Mouse (Mus musculus): ENCODE data around the gene Rsph10b. TPM values are rescaled to one million over a fixed set of nuclear protein-coding genes. Genes with fewer than 3 reads are reported as not detected.

The Rsph10b gene
- total and polyA plus RNA-seq, 3 experiments, result 0.30 to 0.47 TPM; not detected in 1

- TF ChIP-seq EP300 (IDR thresholded peaks at IDR 0.05; ENCODE audit: insufficient read depth, low read depth, low read length) (no peak), POLR2A (IDR thresholded peaks at IDR 0.05; ENCODE audit: insufficient read depth, low read depth, low read length) (no peak), CTCF (IDR thresholded peaks at IDR 0.05) (no peak)
- 92% methylated on average over 12 of the region's 12 CpGs for WGBS
- Histone ChIP-seq H3K79me2 (replicated peaks; ENCODE audit: control insufficient read depth, insufficient read depth, low read length) (no peaks in the 10 kb centered on the region), H3K4me1 (ENCODE audit: control insufficient read depth, insufficient read depth, low read length) (no peaks in the 10 kb centered on the region), H3K27me3 (ENCODE audit: control insufficient read depth, insufficient read depth, low read length) (no peaks in the 10 kb centered on the region), H3K27ac (no peak overlapping the region), H3K4me3 (no peak overlapping the region), H3K9ac (ENCODE audit: low read depth, low read length) (no peak overlapping the region), H3K36me3 (ENCODE audit: control insufficient read depth, insufficient read depth, low read length) (no peaks in the 10 kb centered on the region; the same call in 1 of the 2 replicates)
- intact Hi-C loops (cut with DNase I), result no loop called here
- no peak for DNase-seq
Measured at GRCm38 (mm10) chr5:143930656-143931055, 2.2 kb upstream of the Rsph10b start.

DNA sequence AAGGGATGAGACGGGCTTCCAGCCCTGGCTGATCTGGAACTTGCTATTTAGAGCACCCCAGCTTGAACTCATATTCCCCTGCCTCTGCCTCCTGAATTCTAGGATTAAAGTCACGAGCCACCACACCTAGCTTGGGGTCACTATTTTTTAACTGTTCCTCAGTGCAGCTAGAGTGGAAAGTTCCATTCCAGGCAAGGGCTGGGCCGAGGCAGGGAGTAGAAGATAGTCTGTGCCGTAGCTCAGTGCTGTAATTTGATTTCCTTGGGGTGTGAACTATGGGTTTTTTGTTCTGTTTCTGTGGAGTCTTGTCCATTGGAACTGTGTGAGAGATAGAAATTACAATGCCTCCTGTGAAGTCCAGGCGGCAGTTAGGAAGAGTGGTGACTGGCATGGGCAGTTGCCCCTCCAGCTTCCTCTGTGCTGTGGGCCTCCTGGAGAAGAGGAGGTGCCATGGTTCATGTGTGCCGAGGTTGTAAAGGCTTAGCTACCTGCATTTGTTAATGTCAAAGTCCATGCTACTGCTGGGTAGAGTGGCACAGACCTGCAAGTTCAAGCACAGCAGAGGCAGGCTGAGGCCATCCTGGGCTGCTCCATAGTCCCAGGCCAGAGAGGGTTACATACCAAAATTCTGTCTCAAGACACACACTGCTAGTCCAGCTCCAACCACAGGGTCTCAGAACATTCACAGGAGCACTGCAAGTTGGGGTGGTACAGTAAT lies 813 bp upstream of the Rsph10b start:
- 83% methylated on average over 6 of the region's 6 CpGs for WGBS
- H3K27me3 ChIP-seq (ENCODE audit: control insufficient read depth, insufficient read depth, low read length), result no peaks in the 10 kb centered on the region
- no peaks in the 10 kb centered on the region for H3K79me2 ChIP-seq (replicated peaks; ENCODE audit: control insufficient read depth, insufficient read depth, low read length)
- H3K4me3 ChIP-seq, result no peak overlapping the region
- no peak for DNase-seq
- TF ChIP-seq EP300 (IDR thresholded peaks at IDR 0.05; ENCODE audit: insufficient read depth, low read depth, low read length) (no peak), POLR2A (IDR thresholded peaks at IDR 0.05; ENCODE audit: insufficient read depth, low read depth, low read length) (no peak), CTCF (IDR thresholded peaks at IDR 0.05) (no peak)
- H3K4me1 ChIP-seq (ENCODE audit: control insufficient read depth, insufficient read depth, low read length), result no peaks in the 10 kb centered on the region
- no peak overlapping the region for H3K27ac ChIP-seq
- H3K36me3 ChIP-seq (ENCODE audit: control insufficient read depth, insufficient read depth, low read length), result no peaks in the 10 kb centered on the region
- H3K9ac ChIP-seq (ENCODE audit: low read depth, low read length), result no peak overlapping the region
- intact Hi-C loops (cut with DNase I), result no loop called here

DNA sequence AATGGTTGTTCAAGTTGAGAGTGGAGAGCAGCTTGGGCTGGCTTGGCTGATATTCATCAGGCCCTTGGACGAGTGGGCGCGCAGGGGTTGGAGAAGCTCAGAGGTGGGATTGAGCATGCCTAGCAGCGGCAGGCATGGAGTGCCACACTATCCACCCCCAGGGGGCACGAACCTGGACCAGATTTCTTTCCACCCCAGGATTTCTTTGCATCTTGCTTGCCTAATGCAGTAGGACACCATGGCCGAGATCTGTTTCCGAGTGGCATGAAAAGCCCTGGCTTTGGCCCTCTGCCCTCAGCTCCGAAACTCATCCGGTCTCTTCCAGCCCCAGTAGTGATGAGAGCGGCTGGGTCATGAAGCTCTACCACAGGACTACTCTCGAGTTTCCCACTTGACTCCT lies 579 bp downstream of the Rsph10b start:
- H3K27ac ChIP-seq, result no peak overlapping the region
- intact Hi-C loops (cut with DNase I), result no loop called here
- no peak overlapping the region for H3K9ac ChIP-seq (ENCODE audit: low read depth, low read length)
- no peaks in the 10 kb centered on the region for H3K36me3 ChIP-seq (ENCODE audit: control insufficient read depth, insufficient read depth, low read length)
- WGBS, result 89% methylated on average over 11 of the region's 11 CpGs
- H3K27me3 ChIP-seq (ENCODE audit: control insufficient read depth, insufficient read depth, low read length), result no peaks in the 10 kb centered on the region
- no peaks in the 10 kb centered on the region for H3K79me2 ChIP-seq (replicated peaks; ENCODE audit: control insufficient read depth, insufficient read depth, low read length)
- no peak overlapping the region for H3K4me3 ChIP-seq
- DNase-seq, result no peak
- H3K4me1 ChIP-seq (ENCODE audit: control insufficient read depth, insufficient read depth, low read length), result no peaks in the 10 kb centered on the region
- no peak for TF ChIP-seq EP300 (IDR thresholded peaks at IDR 0.05; ENCODE audit: insufficient read depth, low read depth, low read length)
- TF ChIP-seq POLR2A (IDR thresholded peaks at IDR 0.05; ENCODE audit: insufficient read depth, low read depth, low read length), result no peak
- TF ChIP-seq CTCF (IDR thresholded peaks at IDR 0.05), result no peak

DNA sequence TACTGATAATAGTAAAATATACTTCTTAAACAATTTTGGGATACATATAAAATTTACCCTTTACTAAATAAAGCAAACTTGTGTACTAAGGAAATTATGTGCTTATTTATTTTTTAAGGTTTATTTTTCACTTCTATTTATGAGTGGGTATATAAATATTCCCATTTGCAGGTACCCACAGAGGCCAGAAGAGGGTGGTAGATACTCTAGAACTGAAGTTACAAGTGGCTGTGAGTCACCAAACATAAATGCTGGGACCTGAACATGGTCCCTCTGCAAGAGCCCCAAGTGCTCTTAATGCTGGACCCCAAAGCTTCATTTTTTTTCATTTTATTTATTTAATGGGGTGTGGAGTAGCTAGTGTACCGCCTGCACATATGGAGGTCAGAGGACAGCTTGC lies 1.0 kb downstream of the Rsph10b start:
- TF ChIP-seq EP300 (IDR thresholded peaks at IDR 0.05; ENCODE audit: insufficient read depth, low read depth, low read length), result no peak
- TF ChIP-seq CTCF (IDR thresholded peaks at IDR 0.05), result no peak
- no peak for TF ChIP-seq POLR2A (IDR thresholded peaks at IDR 0.05; ENCODE audit: insufficient read depth, low read depth, low read length)
- no peaks in the 10 kb centered on the region for H3K4me1 ChIP-seq (ENCODE audit: control insufficient read depth, insufficient read depth, low read length)
- H3K27me3 ChIP-seq (ENCODE audit: control insufficient read depth, insufficient read depth, low read length), result no peaks in the 10 kb centered on the region
- H3K4me3 ChIP-seq, result no peak overlapping the region
- H3K27ac ChIP-seq, result no peak overlapping the region
- no peaks in the 10 kb centered on the region for H3K36me3 ChIP-seq (ENCODE audit: control insufficient read depth, insufficient read depth, low read length)
- no peak for DNase-seq
- intact Hi-C loops (cut with DNase I), result no loop called here
- H3K9ac ChIP-seq (ENCODE audit: low read depth, low read length), result no peak overlapping the region
- WGBS, result 98% methylated on average over 1 of the region's 1 CpGs
- H3K79me2 ChIP-seq (replicated peaks; ENCODE audit: control insufficient read depth, insufficient read depth, low read length), result no peaks in the 10 kb centered on the region

GRCm38 (mm10) chr5:143936156-143936555 lies 3.3 kb downstream of the Rsph10b start:
- Histone ChIP-seq H3K4me1 (ENCODE audit: control insufficient read depth, insufficient read depth, low read length) (no peaks in the 10 kb centered on the region), H3K79me2 (replicated peaks; ENCODE audit: control insufficient read depth, insufficient read depth, low read length) (no peaks in the 10 kb centered on the region), H3K36me3 (ENCODE audit: control insufficient read depth, insufficient read depth, low read length) (no peaks in the 10 kb centered on the region), H3K9ac (ENCODE audit: low read depth, low read length) (no peak overlapping the region), H3K4me3 (no peak overlapping the region), H3K27me3 (ENCODE audit: control insufficient read depth, insufficient read depth, low read length) (no peaks in the 10 kb centered on the region), H3K27ac (no peak overlapping the region)
- WGBS, result 75% methylated on average over 9 of the region's 9 CpGs
- TF ChIP-seq POLR2A (IDR thresholded peaks at IDR 0.05; ENCODE audit: insufficient read depth, low read depth, low read length) (no peak), EP300 (IDR thresholded peaks at IDR 0.05; ENCODE audit: insufficient read depth, low read depth, low read length) (no peak), CTCF (IDR thresholded peaks at IDR 0.05) (no peak)
- DNase-seq, result no peak
- intact Hi-C loops (cut with DNase I), result no loop called here

GRCm38 (mm10) chr5:143941588-143941987 lies 8.8 kb downstream of the Rsph10b start:
- no peak overlapping the region for H3K9ac ChIP-seq (ENCODE audit: low read depth, low read length)
- no peak for TF ChIP-seq CTCF (IDR thresholded peaks at IDR 0.05)
- TF ChIP-seq POLR2A (IDR thresholded peaks at IDR 0.05; ENCODE audit: insufficient read depth, low read depth, low read length), result no peak
- TF ChIP-seq EP300 (IDR thresholded peaks at IDR 0.05; ENCODE audit: insufficient read depth, low read depth, low read length), result no peak
- H3K4me3 ChIP-seq, result no peak overlapping the region
- no peaks in the 10 kb centered on the region for H3K4me1 ChIP-seq (ENCODE audit: control insufficient read depth, insufficient read depth, low read length)
- no peaks in the 10 kb centered on the region for H3K79me2 ChIP-seq (replicated peaks; ENCODE audit: control insufficient read depth, insufficient read depth, low read length)
- intact Hi-C loops (cut with DNase I), result no loop called here
- no peak for DNase-seq
- H3K36me3 ChIP-seq (ENCODE audit: control insufficient read depth, insufficient read depth, low read length), result no peaks in the 10 kb centered on the region
- no peaks in the 10 kb centered on the region for H3K27me3 ChIP-seq (ENCODE audit: control insufficient read depth, insufficient read depth, low read length)
- H3K27ac ChIP-seq, result no peak overlapping the region
- WGBS, result 23% methylated on average over 10 of the region's 10 CpGs
